Mouse (Mus musculus): ENCODE measurements at regions not wholly inside any gene's neighbourhood (a gene's known extent, or its start where the extent isn't known, plus 50 kb on each side); places are given as distances from the start of the nearest gene placed in this dataset.

GRCm38 (mm10) chr1:83808432-83808831, 400.4 kb upstream of the Sphkap start:
- ATAC-seq (ENCODE audit: low FRiP score, low read depth) (no peak), DNase-seq (ENCODE audit: low spot score) (no peak)
- no peak overlapping the region for H3K9ac ChIP-seq (ENCODE audit: low read depth, low read length, severe bottlenecking)
- no peaks in the 10 kb centered on the region for H3K9me3 ChIP-seq (ENCODE audit: control insufficient read depth, low read length)
- no peak overlapping the region for H3K27ac ChIP-seq (replicated peaks; ENCODE audit: low read depth, low read length)
- H3K4me2 ChIP-seq (replicated peaks; ENCODE audit: low read depth, low read length, severe bottlenecking), result no peak overlapping the region
- WGBS, result 71% methylated on average over 6 of the region's 6 CpGs
- no peaks in the 10 kb centered on the region for H3K27me3 ChIP-seq (ENCODE audit: control insufficient read depth, insufficient read depth, low read length)
- H3K36me3 ChIP-seq (ENCODE audit: control insufficient read depth, insufficient read depth, low read length), result no peaks in the 10 kb centered on the region
- no peak for TF ChIP-seq POLR2A (IDR thresholded peaks at IDR 0.05; ENCODE audit: borderline replicate concordance, extremely low read depth, insufficient read depth, insufficient read length)
- no peak overlapping the region for H3K4me3 ChIP-seq (replicated peaks; ENCODE audit: low read length)
- no peaks in the 10 kb centered on the region for H3K4me1 ChIP-seq (ENCODE audit: control insufficient read depth, insufficient read depth, low read length)

- H3K4me2 ChIP-seq (replicated peaks; ENCODE audit: low read depth, low read length, severe bottlenecking), result no peak overlapping the region
- H3K27me3 ChIP-seq (ENCODE audit: control insufficient read depth, insufficient read depth, low read length), result no peaks in the 10 kb centered on the region
- no peaks in the 10 kb centered on the region for H3K36me3 ChIP-seq (ENCODE audit: control insufficient read depth, insufficient read depth, low read length)
- H3K4me1 ChIP-seq (ENCODE audit: control insufficient read depth, insufficient read depth, low read length), result no peaks in the 10 kb centered on the region
- DNase-seq (ENCODE audit: low spot score) (no peak), ATAC-seq (ENCODE audit: low FRiP score, low read depth) (no peak)
- no peak overlapping the region for H3K27ac ChIP-seq (replicated peaks; ENCODE audit: low read depth, low read length)
- no peaks in the 10 kb centered on the region for H3K9me3 ChIP-seq (ENCODE audit: control insufficient read depth, low read length)
- 71% methylated on average over 2 of the region's 2 CpGs for WGBS
- no peak for TF ChIP-seq POLR2A (IDR thresholded peaks at IDR 0.05; ENCODE audit: borderline replicate concordance, extremely low read depth, insufficient read depth, insufficient read length)
- no peak overlapping the region for H3K4me3 ChIP-seq (replicated peaks; ENCODE audit: low read length)
- no peak overlapping the region for H3K9ac ChIP-seq (ENCODE audit: low read depth, low read length, severe bottlenecking)
These were observed 395.5 kb upstream of the Sphkap start for GRCm38 (mm10) chr1:83803345-83804041.

- H3K27me3 ChIP-seq (ENCODE audit: control insufficient read depth, insufficient read depth, low read length), result no peaks in the 10 kb centered on the region
- H3K36me3 ChIP-seq (ENCODE audit: control insufficient read depth, insufficient read depth, low read length), result no peaks in the 10 kb centered on the region
- no peak overlapping the region for H3K9ac ChIP-seq (ENCODE audit: low read depth, low read length, severe bottlenecking)
- H3K27ac ChIP-seq (replicated peaks; ENCODE audit: low read depth, low read length), result no peak overlapping the region
- no peaks in the 10 kb centered on the region for H3K9me3 ChIP-seq (ENCODE audit: control insufficient read depth, low read length)
- H3K4me1 ChIP-seq (ENCODE audit: control insufficient read depth, insufficient read depth, low read length), result no peaks in the 10 kb centered on the region
- H3K4me2 ChIP-seq (replicated peaks; ENCODE audit: low read depth, low read length, severe bottlenecking), result no peak overlapping the region
- ATAC-seq (ENCODE audit: low FRiP score, low read depth) (no peak), DNase-seq (ENCODE audit: low spot score) (no peak)
- H3K4me3 ChIP-seq (replicated peaks; ENCODE audit: low read length), result no peak overlapping the region
- no peak for TF ChIP-seq POLR2A (IDR thresholded peaks at IDR 0.05; ENCODE audit: borderline replicate concordance, extremely low read depth, insufficient read depth, insufficient read length)
These were observed 393.8 kb upstream of the Sphkap start for GRCm38 (mm10) chr1:83801759-83802158.

GRCm38 (mm10) chr1:83796961-83797891, 389.2 kb upstream of the Sphkap start:
- Histone ChIP-seq H3K4me1 (ENCODE audit: control insufficient read depth, insufficient read depth, low read length) (no peaks in the 10 kb centered on the region), H3K4me3 (replicated peaks; ENCODE audit: low read length) (no peak overlapping the region), H3K9me3 (ENCODE audit: control insufficient read depth, low read length) (no peaks in the 10 kb centered on the region), H3K27ac (replicated peaks; ENCODE audit: low read depth, low read length) (no peak overlapping the region), H3K36me3 (ENCODE audit: control insufficient read depth, insufficient read depth, low read length) (no peaks in the 10 kb centered on the region), H3K27me3 (ENCODE audit: control insufficient read depth, insufficient read depth, low read length) (no peaks in the 10 kb centered on the region), H3K9ac (ENCODE audit: low read depth, low read length, severe bottlenecking) (no peak overlapping the region), H3K4me2 (replicated peaks; ENCODE audit: low read depth, low read length, severe bottlenecking) (no peak overlapping the region)
- no peak for ATAC-seq (ENCODE audit: low FRiP score, low read depth)
- DNase-seq (ENCODE audit: low spot score), result no peak
- WGBS, result 38% methylated on average over 7 of the region's 7 CpGs
- TF ChIP-seq POLR2A (IDR thresholded peaks at IDR 0.05; ENCODE audit: borderline replicate concordance, extremely low read depth, insufficient read depth, insufficient read length), result no peak

- no peaks in the 10 kb centered on the region for H3K36me3 ChIP-seq (ENCODE audit: control insufficient read depth, insufficient read depth, low read length)
- no peaks in the 10 kb centered on the region for H3K9me3 ChIP-seq (ENCODE audit: control insufficient read depth, low read length)
- TF ChIP-seq POLR2A (IDR thresholded peaks at IDR 0.05; ENCODE audit: borderline replicate concordance, extremely low read depth, insufficient read depth, insufficient read length), result no peak
- H3K4me3 ChIP-seq (replicated peaks; ENCODE audit: low read length), result no peak overlapping the region
- 48% methylated on average over 1 of the region's 1 CpGs for WGBS
- ATAC-seq (ENCODE audit: low FRiP score, low read depth), result no peak
- H3K27me3 ChIP-seq (ENCODE audit: control insufficient read depth, insufficient read depth, low read length), result no peaks in the 10 kb centered on the region
- no peak for DNase-seq (ENCODE audit: low spot score)
- no peak overlapping the region for H3K4me2 ChIP-seq (replicated peaks; ENCODE audit: low read depth, low read length, severe bottlenecking)
- no peak overlapping the region for H3K27ac ChIP-seq (replicated peaks; ENCODE audit: low read depth, low read length)
- H3K9ac ChIP-seq (ENCODE audit: low read depth, low read length, severe bottlenecking), result no peak overlapping the region
- no peaks in the 10 kb centered on the region for H3K4me1 ChIP-seq (ENCODE audit: control insufficient read depth, insufficient read depth, low read length)
These were observed 369.2 kb upstream of the Sphkap start for GRCm38 (mm10) chr1:83777151-83777550.
